Mouse (Mus musculus) embryonic stem cell, embryonic (primary cell): ENCODE data around the gene Olfr522.

Experiments used
- CTCF ChIA-PET, 4 experiments: fragments of 300-600 bp in 2 of 4; fragments of 350-600 bp in 2 of 4; sonication (Branson Sonifier 250); formaldehyde crosslinking; loops; one replicate each; lab custom pipeline; 2022; ENCODE audit warnings: inconsistent platforms in 2 of 4; lab: Charles Lee
- POLR2A ChIA-PET, 4 experiments: fragments of 300-600 bp in 2 of 4; fragments of 350-600 bp in 2 of 4; sonication (Branson Sonifier 250); formaldehyde crosslinking; loops; one replicate each; lab custom pipeline; 2022; ENCODE audit warnings: antibody characterized with exemption in 4 of 4, inconsistent platforms in 1 of 4; lab: Charles Lee

Gene Olfr522

GRCm38 (mm10) chr7:140164664-140165063, at the start of gene Olfr522:
Olfr522 (minus strand) TSS chr7:140164764.
- POLR2A ChIA-PET, result no interaction called here
- CTCF ChIA-PET, result no interaction called here

- CTCF ChIA-PET, result interaction anchor here in 1 of 4 experiments (0.6 kb wide), 1 partner anchor 25 kb away, joined by 4 read pairs; no protein-coding TSS in a partner anchor
Observed at GRCm38 (mm10) chr7:140213841-140214240, 49.3 kb upstream of the Olfr522 start.

GRCm38 (mm10) chr7:140208677-140209076, 44.1 kb upstream of the Olfr522 start:
- CTCF ChIA-PET, result no interaction called here

More at GRCm38 (mm10) chr7:140213841-140214240, 49.3 kb upstream of the Olfr522 start:
- POLR2A ChIA-PET, result no interaction called here

GRCm38 (mm10) chr7:140208153-140208552, 43.6 kb upstream of the Olfr522 start:
- ChIA-PET POLR2A (no interaction called here), CTCF (no interaction called here)

More at GRCm38 (mm10) chr7:140208677-140209076, 44.1 kb upstream of the Olfr522 start:
- POLR2A ChIA-PET, result no interaction called here

- ChIA-PET POLR2A (no interaction called here), CTCF (no interaction called here)
Observed at GRCm38 (mm10) chr7:140206904-140207303, 42.3 kb upstream of the Olfr522 start.

GRCm38 (mm10) chr7:140205864-140206263, 41.3 kb upstream of the Olfr522 start, which contains the start of gene Olfr524:
Olfr524 (minus strand) TSS chr7:140205964.
- POLR2A ChIA-PET, result no interaction called here
- CTCF ChIA-PET, result no interaction called here

GRCm38 (mm10) chr7:140201090-140201489, 36.5 kb upstream of the Olfr522 start:
- ChIA-PET CTCF (interaction anchor here in 2 of 4 experiments (0.7 kb wide), 2 partner anchors 13 kb away, joined by 3 to 4 read pairs; no protein-coding TSS in a partner anchor), POLR2A (no interaction called here)

GRCm38 (mm10) chr7:140196002-140196401, 31.4 kb upstream of the Olfr522 start:
- POLR2A ChIA-PET, result no interaction called here
- CTCF ChIA-PET, result interaction anchor here in 2 of 4 experiments (0.6 to 1.7 kb wide), 2 partner anchors 8 to 624 kb away, joined by 6 to 13 read pairs; no protein-coding TSS in a partner anchor

- POLR2A ChIA-PET, result no interaction called here
- CTCF ChIA-PET, result no interaction called here
Observed at GRCm38 (mm10) chr7:140194031-140194430, 29.5 kb upstream of the Olfr522 start.

GRCm38 (mm10) chr7:140192851-140193250, 28.3 kb upstream of the Olfr522 start:
- POLR2A ChIA-PET, result interaction anchor here in 1 of 4 experiments (1.1 kb wide), 1 partner anchor 17 kb away, joined by 3 read pairs; no protein-coding TSS in a partner anchor
- CTCF ChIA-PET, result interaction anchor here in 1 of 4 experiments (0.6 kb wide), 1 partner anchor 12 kb away, joined by 5 read pairs; no protein-coding TSS in a partner anchor

GRCm38 (mm10) chr7:140192445-140192844, 27.9 kb upstream of the Olfr522 start:
- CTCF ChIA-PET, result interaction anchor here in 1 of 4 experiments (0.6 kb wide), 1 partner anchor 12 kb away, joined by 5 read pairs; no protein-coding TSS in a partner anchor
- POLR2A ChIA-PET, result interaction anchor here in 1 of 4 experiments (1.1 kb wide), 1 partner anchor 17 kb away, joined by 3 read pairs; no protein-coding TSS in a partner anchor

GRCm38 (mm10) chr7:140190435-140190834, 25.9 kb upstream of the Olfr522 start:
- ChIA-PET POLR2A (no interaction called here), CTCF (no interaction called here)

- ChIA-PET POLR2A (interaction anchor here in 2 of 4 experiments (0.5 to 1.5 kb wide), 4 partner anchors 17 to 633 kb away, joined by 3 to 4 read pairs (median 3); no protein-coding TSS in a partner anchor), CTCF (interaction anchor here (0.6 to 3.0 kb wide), 57 partner anchors 8 to 1101 kb away, joined by 3 to 23 read pairs (median 4); partner anchors contain the start of genes Olfr523 (in 1 of the 4), Psmd13 (in 1 of the 4), Sirt3 (in 1 of the 4) and Zfp941 (in 1 of the 4))
Observed at GRCm38 (mm10) chr7:140188391-140189328, 24.1 kb upstream of the Olfr522 start.

GRCm38 (mm10) chr7:140187721-140188390, 23.3 kb upstream of the Olfr522 start:
- ChIA-PET POLR2A (interaction anchor here in 3 of 4 experiments (0.6 to 1.5 kb wide), 4 partner anchors 16 to 633 kb away, joined by 3 to 7 read pairs (median 4); no protein-coding TSS in a partner anchor), CTCF (interaction anchor here (0.5 to 3.0 kb wide), 59 partner anchors 9 to 882 kb away, joined by 3 to 23 read pairs (median 4); partner anchors contain the start of genes Zfp941 (in 2 of the 4), Olfr523 (in 1 of the 4), Psmd13 (in 1 of the 4) and Sirt3 (in 1 of the 4))

GRCm38 (mm10) chr7:140186646-140187620, 22.4 kb upstream of the Olfr522 start:
- POLR2A ChIA-PET, result interaction anchor here in 2 of 4 experiments (0.6 to 1.2 kb wide), 3 partner anchors 210 to 618 kb away, joined by 3 to 7 read pairs (median 3); no protein-coding TSS in a partner anchor
- CTCF ChIA-PET, result interaction anchor here (0.5 to 3.0 kb wide), 38 partner anchors 9 to 872 kb away, joined by 3 to 23 read pairs (median 4); partner anchors contain the start of genes Echs1 (in 1 of the 4), Olfr523 (in 1 of the 4) and Zfp941 (in 1 of the 4)

- ChIA-PET CTCF (no interaction called here), POLR2A (no interaction called here)
Observed at GRCm38 (mm10) chr7:140184206-140184605, 19.6 kb upstream of the Olfr522 start.

GRCm38 (mm10) chr7:140180692-140181091, 16.1 kb upstream of the Olfr522 start:
- ChIA-PET POLR2A (no interaction called here), CTCF (interaction anchor here in 1 of 4 experiments (0.7 kb wide), 1 partner anchor 12 kb away, joined by 5 read pairs; no protein-coding TSS in a partner anchor)
